Mouse (Mus musculus) MEL (cell line): Measurements from ENCODE around the gene Rps25. TPM values are rescaled to one million over a fixed set of nuclear protein-coding genes. Genes with fewer than 3 reads are reported as not detected.

Source experiments
- DNase-seq: peaks from one replicate; pipeline ENCODE4 v3.0.0; 2011; ENCODE audit warnings: low read depth, low spot score
- H3K27ac ChIP-seq: 2 replicates; pipeline ENCODE4 v1.5.1; 2012; ENCODE audit warnings: low read depth, mild to moderate bottlenecking, control low read depth, low read length, moderate library complexity; ENCODE audit not compliant: control insufficient read depth
- H3K27me3 ChIP-seq, 2 experiments: fragments of 150-350 bp in 1 of 2; sonication (generic) in 1 of 2; 2 replicates each; pipeline ENCODE4 v1.6.1; 2012; ENCODE audit warnings: low read length in 2 of 2, mild to moderate bottlenecking in 2 of 2, improper control_type of control experiment in 1 of 2, moderate library complexity in 1 of 2; ENCODE audit not compliant: insufficient read depth in 2 of 2, control insufficient read depth in 1 of 2
- H3K36me3 ChIP-seq, 2 experiments: 2 replicates each; pipeline ENCODE4 v1.6.1; 2012 to 2014; ENCODE audit warnings: low read length in 2 of 2, improper control_type of control experiment in 1 of 2, inconsistent platforms in 1 of 2, mild to moderate bottlenecking in 1 of 2; ENCODE audit not compliant: insufficient read depth in 2 of 2, control insufficient read depth in 1 of 2
- H3K4me1 ChIP-seq, 2 experiments: fragments of 150-350 bp in 1 of 2; sonication (generic) in 1 of 2; 2 replicates each; pipeline ENCODE4 v1.6.1; 2012; ENCODE audit warnings: low read length in 2 of 2, improper control_type of control experiment in 1 of 2, mild to moderate bottlenecking in 1 of 2; ENCODE audit not compliant: insufficient read depth in 2 of 2, control insufficient read depth in 1 of 2
- H3K4me3 ChIP-seq, 2 experiments: fragments of 150-350 bp in 1 of 2; sonication (generic) in 1 of 2; 2 replicates each; pipeline ENCODE4 v1.5.1; 2012; ENCODE audit warnings: low read depth in 2 of 2, low read length in 2 of 2, mild to moderate bottlenecking in 2 of 2, moderate library complexity in 2 of 2, control low read depth in 1 of 2, improper control_type of control experiment in 1 of 2; ENCODE audit not compliant: control insufficient read depth in 1 of 2, insufficient read depth in 1 of 2
- H3K79me2 ChIP-seq: 2 replicates; pipeline ENCODE4 v1.6.1; 2012; ENCODE audit warnings: mild to moderate bottlenecking, low read length, moderate library complexity; ENCODE audit not compliant: control insufficient read depth, poor library complexity, insufficient read depth
- H3K9ac ChIP-seq: 2 replicates; pipeline ENCODE4 v1.6.1; 2012; ENCODE audit warnings: low read depth, mild to moderate bottlenecking, control low read depth, low read length, moderate library complexity; ENCODE audit not compliant: control insufficient read depth, poor library complexity, severe bottlenecking
- H3K9me3 ChIP-seq: fragments of 150-350 bp; sonication (generic); replicated peaks from 2 replicates; pipeline ENCODE4 v1.6.1; 2012; ENCODE audit warnings: mild to moderate bottlenecking, low read length, improper control_type of control experiment, moderate library complexity; ENCODE audit not compliant: insufficient read depth
- BHLHE40 ChIP-seq: IDR thresholded peaks from 2 replicates; pipeline ENCODE4 v1.6.1; 2012; ENCODE audit warnings: low read depth, mild to moderate bottlenecking, inconsistent platforms, low read length, improper control_type of control experiment, borderline replicate concordance
- CHD1 ChIP-seq: IDR thresholded peaks from 2 replicates; pipeline ENCODE4 v1.6.1; 2012; ENCODE audit warnings: low read depth, mild to moderate bottlenecking, inconsistent platforms, low read length, improper control_type of control experiment
- CHD2 ChIP-seq: IDR thresholded peaks from 2 replicates; pipeline ENCODE4 v1.6.1; 2011; ENCODE audit warnings: low read length, improper control_type of control experiment
- CTCF ChIP-seq, 3 experiments: IDR thresholded peaks in 2 of 3; conservative IDR thresholded peaks in 1 of 3; 2 replicates each; pipeline ENCODE4 v1.5.1; 2011 to 2012; ENCODE audit warnings: low read length in 3 of 3, low read depth in 2 of 3, mild to moderate bottlenecking in 2 of 3, improper control_type of control experiment in 1 of 3, inconsistent platforms in 1 of 3, mixed read lengths in 1 of 3, moderate library complexity in 1 of 3; ENCODE audit not compliant: control insufficient read depth in 1 of 3, insufficient read depth in 1 of 3, poor library complexity in 1 of 3, severe bottlenecking in 1 of 3
- GABPA ChIP-seq: IDR thresholded peaks from 2 replicates; pipeline ENCODE4 v1.6.1; 2012; ENCODE audit warnings: low read depth, mild to moderate bottlenecking, inconsistent platforms, low read length, improper control_type of control experiment, moderate library complexity
- GATA1 ChIP-seq: IDR thresholded peaks from 2 replicates; pipeline ENCODE4 v1.6.1; 2011; ENCODE audit warnings: low read depth, low read length, improper control_type of control experiment
- KAT2A ChIP-seq: conservative IDR thresholded peaks from 2 replicates; pipeline ENCODE4 v1.6.1; 2012; ENCODE audit warnings: low read depth, low read length, improper control_type of control experiment, inconsistent platforms
- MAFK ChIP-seq: IDR thresholded peaks from 2 replicates; pipeline ENCODE4 v1.6.1; 2011; ENCODE audit warnings: low read depth, mild to moderate bottlenecking, low read length, improper control_type of control experiment, borderline replicate concordance
- MAX ChIP-seq: IDR thresholded peaks from 2 replicates; pipeline ENCODE4 v1.6.1; 2011; ENCODE audit warnings: low read length, improper control_type of control experiment
- MAZ ChIP-seq: IDR thresholded peaks from 2 replicates; pipeline ENCODE4 v1.6.1; 2012; ENCODE audit warnings: low read depth, mild to moderate bottlenecking, inconsistent platforms, low read length, improper control_type of control experiment
- MEF2A ChIP-seq: IDR thresholded peaks from 2 replicates; pipeline ENCODE4 v1.6.1; 2014; ENCODE audit warnings: low read depth, mild to moderate bottlenecking, inconsistent platforms, low read length, improper control_type of control experiment; ENCODE audit not compliant: poor library complexity, insufficient replicate concordance, severe bottlenecking; ENCODE audit errors: extremely low read depth
- MXI1 ChIP-seq: IDR thresholded peaks from 2 replicates; pipeline ENCODE4 v1.6.1; 2011; ENCODE audit warnings: mild to moderate bottlenecking, low read depth, low read length, improper control_type of control experiment
- MYB ChIP-seq: IDR thresholded peaks from 2 replicates; pipeline ENCODE4 v1.6.1; 2011; ENCODE audit warnings: mild to moderate bottlenecking, low read depth, low read length, improper control_type of control experiment
- MYC ChIP-seq: IDR thresholded peaks from 2 replicates; pipeline ENCODE4 v1.6.1; 2011; ENCODE audit warnings: low read depth, mild to moderate bottlenecking, low read length, improper control_type of control experiment, moderate library complexity
- NELFE ChIP-seq: IDR thresholded peaks from 2 replicates; pipeline ENCODE4 v1.6.1; 2011; ENCODE audit warnings: low read depth, low read length, improper control_type of control experiment
- NRF1 ChIP-seq: IDR thresholded peaks from 2 replicates; pipeline ENCODE4 v1.6.1; 2014; ENCODE audit warnings: low read depth, mild to moderate bottlenecking, inconsistent platforms, low read length, improper control_type of control experiment, moderate library complexity; ENCODE audit not compliant: poor library complexity, insufficient read depth, severe bottlenecking
- POLR2AphosphoS5 ChIP-seq: IDR thresholded peaks from 2 replicates; pipeline ENCODE4 v1.6.1; 2012; ENCODE audit warnings: low read depth, borderline replicate concordance, mild to moderate bottlenecking, inconsistent platforms, low read length, moderate library complexity, mixed read lengths
- RCOR1 ChIP-seq: IDR thresholded peaks from 2 replicates; pipeline ENCODE4 v1.6.1; 2012; ENCODE audit warnings: low read depth, mild to moderate bottlenecking, inconsistent platforms, low read length, improper control_type of control experiment
- SIN3A ChIP-seq: IDR thresholded peaks from 2 replicates; pipeline ENCODE4 v1.6.1; 2012; ENCODE audit warnings: low read length, improper control_type of control experiment, inconsistent platforms
- TAL1 ChIP-seq: IDR thresholded peaks from 2 replicates; pipeline ENCODE4 v1.6.1; 2012; ENCODE audit warnings: mild to moderate bottlenecking, inconsistent platforms, low read length, moderate library complexity, mixed read lengths
- USF1 ChIP-seq: IDR thresholded peaks from 2 replicates; pipeline ENCODE4 v1.6.1; 2014; ENCODE audit warnings: low read depth, mild to moderate bottlenecking, inconsistent platforms, low read length, improper control_type of control experiment, moderate library complexity
- ZC3H11A ChIP-seq: IDR thresholded peaks from 2 replicates; pipeline ENCODE4 v1.6.1; 2012; ENCODE audit warnings: low read depth, mild to moderate bottlenecking, inconsistent platforms, low read length, improper control_type of control experiment
- ZKSCAN1 ChIP-seq: IDR thresholded peaks from 2 replicates; pipeline ENCODE4 v1.6.1; 2012; ENCODE audit warnings: low read depth, mild to moderate bottlenecking, inconsistent platforms, low read length, improper control_type of control experiment, moderate library complexity
- polyA plus RNA-seq, 2 experiments: library from polyadenylated mRNA; stranded (reverse) in 1 of 2; unstranded in 1 of 2; fragments of >175 nt in 1 of 2; fragments of >200 nt in 1 of 2; gene quantifications; 2 replicates each; pipeline versions ENCODE4 v1.2.1 to v1.2.4; 2012; ENCODE audit warnings: low replicate concordance in 2 of 2, low read depth in 1 of 2; ENCODE audit not compliant: insufficient read length in 2 of 2, insufficient read depth in 1 of 2, missing spikeins in 1 of 2
- total RNA-seq: library from RNA; depleted of rRNA; stranded (reverse); fragments of 300-350 nt; gene quantifications from 2 replicates; pipeline ENCODE4 v1.2.3, GENCODE M21; 2012

Gene Rps25
- total and polyA plus RNA-seq, 3 experiments = 2,743 to 3,114 TPM; not detected in 1

DNA sequence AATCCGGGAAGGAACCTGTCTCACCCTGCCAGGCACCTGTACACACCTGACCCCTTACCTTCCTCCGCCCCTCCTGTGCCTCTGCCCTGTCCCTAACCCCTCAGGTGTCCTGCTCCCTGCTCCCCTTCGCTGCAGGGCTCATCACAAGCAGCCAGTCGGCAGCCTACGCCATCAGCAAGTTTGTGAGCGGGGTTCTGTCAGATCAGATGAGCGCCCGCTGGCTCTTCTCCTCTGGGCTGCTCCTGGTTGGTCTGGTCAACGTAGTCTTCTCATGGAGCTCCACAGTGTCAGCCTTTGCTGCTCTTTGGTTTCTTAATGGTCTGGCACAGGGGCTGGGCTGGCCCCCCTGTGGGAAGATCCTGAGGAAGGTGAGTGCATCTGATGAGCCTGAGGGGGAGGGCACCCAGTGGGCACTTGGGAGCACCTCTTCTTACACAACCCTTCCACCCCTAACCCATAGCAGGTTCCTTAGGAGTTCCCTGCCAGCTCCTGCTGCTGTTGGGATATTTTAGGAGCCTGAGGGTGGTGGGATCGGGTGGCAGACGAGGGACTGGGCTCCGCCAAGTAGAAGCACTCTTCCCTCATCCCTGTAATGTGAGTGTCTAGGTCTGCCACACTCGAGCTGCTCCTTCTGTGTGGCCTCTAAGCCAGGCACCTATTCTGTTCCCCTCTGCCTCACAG is 7.7 kb upstream of the Rps25 start:
- Histone ChIP-seq H3K9me3 (no peaks in the 10 kb centered on the region), H3K27me3 (no peaks in the 10 kb centered on the region), H3K9ac (no peak overlapping the region), H3K4me3 (no peak overlapping the region), H3K79me2 (peaks cover 8% of the 10 kb centered on the region; the same call in 1 of the 2 replicates), H3K27ac (no peak overlapping the region), H3K36me3 (peaks cover 4 to 5% of the 10 kb centered on the region in 2 experiments), H3K4me1 (peaks cover 0 to 14% of the 10 kb centered on the region in 2 experiments; a peak in 2 of 4 replicates)
- no peak for DNase-seq
- TF ChIP-seq MYC = no peak
- TF ChIP-seq GABPA = no peak
- no peak for TF ChIP-seq NRF1
- TF ChIP-seq BHLHE40 = no peak
- TF ChIP-seq MAFK = no peak
- TF ChIP-seq GATA1 = no peak
- TF ChIP-seq MXI1 = no peak
- TF ChIP-seq MAZ = no peak
- no peak for TF ChIP-seq POLR2AphosphoS5
- no peak for TF ChIP-seq KAT2A
- no peak for TF ChIP-seq NELFE
- TF ChIP-seq CHD2 = no peak
- TF ChIP-seq ZC3H11A = no peak
- no peak for TF ChIP-seq SIN3A
- TF ChIP-seq CTCF (IDR thresholded peaks at IDR 0.05 in 2 of 3, conservative IDR thresholded peaks at IDR 0.05 in 1 of 3; ENCODE audit: control insufficient read depth in 1 of 3, insufficient read depth in 1 of 3, low read depth in 2 of 3, low read length in 3 of 3, poor library complexity in 1 of 3, severe bottlenecking in 1 of 3) = no peak

DNA sequence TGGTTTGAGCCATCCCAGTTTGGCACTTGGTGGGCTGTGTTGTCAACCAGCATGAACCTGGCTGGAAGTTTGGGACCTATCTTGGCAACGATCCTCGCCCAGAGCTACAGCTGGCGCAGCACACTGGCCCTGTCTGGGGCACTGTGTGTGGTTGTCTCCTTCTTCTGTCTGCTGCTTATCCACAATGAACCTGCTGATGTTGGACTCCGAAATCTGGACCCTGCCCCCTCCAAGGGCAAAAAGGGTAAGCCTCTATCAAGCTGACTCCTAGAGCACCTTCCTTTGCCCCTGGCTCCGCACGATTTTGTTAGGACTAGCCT is 7.2 kb upstream of the Rps25 start:
- no peak overlapping the region for H3K9ac ChIP-seq
- DNase-seq = no peak
- H3K4me1 ChIP-seq = peaks cover 0 to 14% of the 10 kb centered on the region in 2 experiments; a peak in 2 of 4 replicates
- H3K9me3 ChIP-seq = no peaks in the 10 kb centered on the region
- no peaks in the 10 kb centered on the region for H3K27me3 ChIP-seq
- no peak overlapping the region for H3K27ac ChIP-seq
- peaks cover 4 to 5% of the 10 kb centered on the region in 2 experiments for H3K36me3 ChIP-seq
- peaks cover 8% of the 10 kb centered on the region; the same call in 1 of the 2 replicates for H3K79me2 ChIP-seq
- TF ChIP-seq CTCF (IDR thresholded peaks at IDR 0.05 in 2 of 3, conservative IDR thresholded peaks at IDR 0.05 in 1 of 3; ENCODE audit: control insufficient read depth in 1 of 3, insufficient read depth in 1 of 3, low read depth in 2 of 3, low read length in 3 of 3, poor library complexity in 1 of 3, severe bottlenecking in 1 of 3) (no peak), MAX (no peak), RCOR1 (no peak), NELFE (no peak), MEF2A (no peak), TAL1 (no peak), MYB (no peak), USF1 (no peak), ZKSCAN1 (no peak), MYC (no peak), CHD1 (no peak)
- TF ChIP-seq, all 39 proteins: peak for 0
- H3K4me3 ChIP-seq = no peak overlapping the region
